Mouse (Mus musculus) liver, embryonic 11.5 days (tissue): ENCODE data around the gene Dnmt3a. TPM values are rescaled to one million over a fixed set of nuclear protein-coding genes. Genes with fewer than 3 reads are reported as not detected.

ENCODE experiments used
- ATAC-seq: fragments of 200-750 bp; cut with Nextera tagmentation; replicated peaks from 2 replicates; pipeline ENCODE4 v1.8.0; 2017; ENCODE audit warnings: moderate number of reproducible peaks, mild to moderate bottlenecking, moderate TSS enrichment, moderate library complexity; ENCODE audit not compliant: low FRiP score
- DNase-seq: peaks from one replicate; pipeline ENCODE4 v3.0.0-alpha.2; 2017; ENCODE audit warnings: low spot score
- H3K27ac ChIP-seq: fragments of 300-500 bp; sonication (generic); 2 replicates; pipeline ENCODE4 v1.5.1; 2014; ENCODE audit warnings: mild to moderate bottlenecking, low read depth, low read length, control low read depth
- H3K27me3 ChIP-seq: fragments of 300-500 bp; sonication (generic); replicated peaks from 2 replicates; pipeline ENCODE4 v1.6.1; 2014; ENCODE audit warnings: low read length, mixed read lengths; ENCODE audit not compliant: control insufficient read depth, insufficient read depth
- H3K36me3 ChIP-seq: fragments of 300-500 bp; sonication (generic); 2 replicates; pipeline ENCODE4 v1.6.1; 2014; ENCODE audit warnings: mild to moderate bottlenecking, low read length, moderate library complexity, mixed read lengths; ENCODE audit not compliant: control insufficient read depth, insufficient read depth
- H3K4me1 ChIP-seq: fragments of 300-500 bp; sonication (generic); replicated peaks from 2 replicates; pipeline ENCODE4 v1.6.1; 2014; ENCODE audit warnings: low read length, mixed read lengths; ENCODE audit not compliant: control insufficient read depth, insufficient read depth
- H3K4me2 ChIP-seq: fragments of 300-500 bp; sonication (generic); 2 replicates; pipeline ENCODE4 v1.6.1; 2014; ENCODE audit warnings: mild to moderate bottlenecking, control low read depth, moderate library complexity
- H3K4me3 ChIP-seq: fragments of 300-500 bp; sonication (generic); 2 replicates; pipeline ENCODE4 v1.5.1; 2014; ENCODE audit warnings: low read depth, low read length, control low read depth
- H3K9ac ChIP-seq: fragments of 300-500 bp; sonication (generic); 2 replicates; pipeline ENCODE4 v1.6.1; 2014; ENCODE audit warnings: low read depth, low read length, control low read depth
- H3K9me3 ChIP-seq: fragments of 300-500 bp; sonication (generic); 2 replicates; pipeline ENCODE4 v1.6.1; 2016; ENCODE audit warnings: low read length, inconsistent platforms, mixed read lengths; ENCODE audit not compliant: control insufficient read depth
- WGBS: fragments of 180-500 bp; shearing (Covaris S2); extraction: QIAGEN DNeasy Blood & Tissue Kit; methylation state at CpG from one replicate; pipeline ENCODE4 v1.1.7; 2014; 5-methylcytosine and 5-hydroxymethylcytosine counted together
- polyA plus RNA-seq: library from polyadenylated mRNA; unstranded; fragments of >200 nt; fragmentation: Nextera tagmentation; extraction: Ambion mirVana; gene quantifications from 2 replicates; pipeline ENCODE4 v1.2.1, GENCODE M21; 2014

Gene Dnmt3a
- polyA plus RNA-seq, 1 experiment from 2014 or later = 73.3 TPM

- H3K4me2 ChIP-seq = peak overlapping the region; percentile 69
- no peaks in the 10 kb centered on the region for H3K27me3 ChIP-seq
- 31% methylated on average over 15 of the region's 15 CpGs for WGBS
- H3K4me3 ChIP-seq = peak overlapping the region; percentile 36; the same call in 1 of the 2 replicates
- DNase-seq (peak; percentile 57), ATAC-seq (peak; percentile 50)
- H3K4me1 ChIP-seq = peaks cover 27% of the 10 kb centered on the region
- no peaks in the 10 kb centered on the region for H3K9me3 ChIP-seq
- H3K36me3 ChIP-seq = peaks cover 8% of the 10 kb centered on the region
- H3K27ac ChIP-seq = peak overlapping the region; percentile 66
- peak overlapping the region; percentile 50 for H3K9ac ChIP-seq
These were observed 65.8 kb downstream of the Dnmt3a start for GRCm38 (mm10) chr12:3871637-3872036.

- 70% methylated on average over 9 of the region's 9 CpGs for WGBS
- Histone ChIP-seq H3K4me1 (peaks cover 27% of the 10 kb centered on the region), H3K9ac (no peak overlapping the region)
These were observed 66.8 kb downstream of the Dnmt3a start for GRCm38 (mm10) chr12:3872410-3873230.

GRCm38 (mm10) chr12:3875474-3875873 lies 69.7 kb downstream of the Dnmt3a start:
- H3K4me1 ChIP-seq = peaks cover 20% of the 10 kb centered on the region
- H3K4me3 ChIP-seq = no peak overlapping the region
- H3K9ac ChIP-seq = no peak overlapping the region
- no peak overlapping the region for H3K27ac ChIP-seq
- no peak overlapping the region for H3K4me2 ChIP-seq
- no peaks in the 10 kb centered on the region for H3K27me3 ChIP-seq
- peaks cover 8% of the 10 kb centered on the region for H3K36me3 ChIP-seq
- DNase-seq (no peak), ATAC-seq (no peak)
- H3K9me3 ChIP-seq = no peaks in the 10 kb centered on the region

More at GRCm38 (mm10) chr12:3872410-3873230, 66.8 kb downstream of the Dnmt3a start:
- Histone ChIP-seq H3K27me3 (no peaks in the 10 kb centered on the region), H3K4me2 (no peak overlapping the region), H3K27ac (no peak overlapping the region), H3K9me3 (no peaks in the 10 kb centered on the region), H3K4me3 (no peak overlapping the region), H3K36me3 (peaks cover 8% of the 10 kb centered on the region)
- DNase-seq (no peak), ATAC-seq (no peak)

- 89% methylated on average over 4 of the region's 4 CpGs for WGBS
- DNase-seq = no peak
- no peak overlapping the region for H3K27ac ChIP-seq
- H3K27me3 ChIP-seq = no peaks in the 10 kb centered on the region
- H3K9ac ChIP-seq = no peak overlapping the region
- no peak overlapping the region for H3K4me3 ChIP-seq
- no peak overlapping the region for H3K4me2 ChIP-seq
- H3K4me1 ChIP-seq = peaks cover 5% of the 10 kb centered on the region
- no peak for ATAC-seq
- no peaks in the 10 kb centered on the region for H3K9me3 ChIP-seq
- H3K36me3 ChIP-seq = peaks cover 8% of the 10 kb centered on the region
These were observed 71.6 kb downstream of the Dnmt3a start for GRCm38 (mm10) chr12:3877376-3877775.

- no peak overlapping the region for H3K4me2 ChIP-seq
- 75% methylated on average over 3 of the region's 3 CpGs for WGBS
These were observed 75.7 kb downstream of the Dnmt3a start for GRCm38 (mm10) chr12:3881474-3881873.

GRCm38 (mm10) chr12:3884892-3885493 lies 79.2 kb downstream of the Dnmt3a start:
- H3K9ac ChIP-seq = no peak overlapping the region
- no peak overlapping the region for H3K4me2 ChIP-seq
- no peaks in the 10 kb centered on the region for H3K9me3 ChIP-seq
- no peaks in the 10 kb centered on the region for H3K27me3 ChIP-seq
- WGBS = 40% methylated on average over 9 of the region's 9 CpGs
- H3K36me3 ChIP-seq = peaks cover 4% of the 10 kb centered on the region; the same call in 1 of the 2 replicates
- H3K4me3 ChIP-seq = no peak overlapping the region
- ATAC-seq (no peak), DNase-seq (no peak)
- no peak overlapping the region for H3K27ac ChIP-seq
- peaks cover 55% of the 10 kb centered on the region for H3K4me1 ChIP-seq

More at GRCm38 (mm10) chr12:3881474-3881873, 75.7 kb downstream of the Dnmt3a start:
- Histone ChIP-seq H3K4me1 (peaks cover 20% of the 10 kb centered on the region), H3K9me3 (no peaks in the 10 kb centered on the region), H3K4me3 (no peak overlapping the region), H3K27ac (no peak overlapping the region), H3K36me3 (peaks cover 6% of the 10 kb centered on the region), H3K27me3 (no peaks in the 10 kb centered on the region), H3K9ac (no peak overlapping the region)
- ATAC-seq (no peak), DNase-seq (no peak)

- Histone ChIP-seq H3K36me3 (peaks cover 4% of the 10 kb centered on the region; the same call in 1 of the 2 replicates), H3K4me1 (peaks cover 64% of the 10 kb centered on the region), H3K4me3 (no peak overlapping the region), H3K9ac (no peak overlapping the region), H3K27ac (peak overlapping the region; percentile 30; the same call in 1 of the 2 replicates), H3K27me3 (no peaks in the 10 kb centered on the region), H3K4me2 (no peak overlapping the region), H3K9me3 (no peaks in the 10 kb centered on the region)
- 45% methylated on average over 2 of the region's 2 CpGs for WGBS
- DNase-seq (no peak), ATAC-seq (no peak)
These were observed 80.8 kb downstream of the Dnmt3a start for GRCm38 (mm10) chr12:3886601-3887000.

- Histone ChIP-seq H3K9me3 (no peaks in the 10 kb centered on the region), H3K27me3 (no peaks in the 10 kb centered on the region), H3K36me3 (peaks cover under 1% of the 10 kb centered on the region; the same call in 1 of the 2 replicates), H3K4me2 (0 out of 2 replicates have a peak overlapping the region, but pooled peaks have one; percentile 8), H3K9ac (no peak overlapping the region), H3K4me1 (peaks cover 70% of the 10 kb centered on the region), H3K4me3 (no peak overlapping the region), H3K27ac (peak overlapping the region; percentile 81)
- peak; percentile 45 for DNase-seq
- ATAC-seq = no peak; the same call in 1 of the 2 replicates
- WGBS = 8% methylated on average over 4 of the region's 4 CpGs
These were observed 81.9 kb downstream of the Dnmt3a start for GRCm38 (mm10) chr12:3887515-3888325.
